Comparison of ENCODE assay signal across 9 mouse cellular contexts in the genomic region with DNA sequence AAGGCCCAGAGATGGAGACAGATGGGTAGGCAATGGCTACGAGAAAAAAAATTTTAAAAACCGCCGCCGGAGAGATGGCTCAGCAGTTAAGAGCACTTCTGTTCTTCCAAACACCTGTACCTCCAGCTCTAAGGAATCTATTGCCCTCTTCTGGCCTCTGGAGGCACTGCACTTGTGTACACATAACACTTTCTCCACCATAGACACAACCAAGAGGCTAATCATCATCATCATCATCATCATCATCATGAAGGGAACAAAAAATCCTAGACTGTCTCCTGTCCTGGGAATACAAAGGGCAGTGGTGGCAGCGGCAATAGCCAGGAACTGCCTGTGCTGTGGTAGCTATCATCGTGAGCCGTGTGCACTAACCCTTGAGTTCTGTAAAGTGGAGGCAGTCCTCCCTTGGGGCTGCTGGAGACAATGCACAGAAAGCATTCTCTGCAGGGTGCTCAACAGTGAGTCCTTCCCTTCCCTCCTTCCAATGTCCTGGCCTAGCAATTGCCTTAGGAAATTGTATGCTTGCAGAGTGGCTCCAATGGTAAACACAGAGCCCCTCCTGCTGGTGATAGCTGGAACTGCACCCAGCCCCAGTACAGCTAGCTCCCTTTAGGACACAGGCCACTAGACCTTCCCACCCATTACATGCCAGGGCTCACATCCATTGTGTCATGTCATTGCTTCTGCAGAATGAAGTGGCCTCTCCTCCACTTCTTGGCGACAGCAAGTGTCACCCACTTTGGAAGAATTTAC. TPM values are rescaled to one million over a fixed set of nuclear protein-coding genes. Genes with fewer than 3 reads are reported as not detected.
A peak's percentile ranks its signal among the peaks of the same experiment; 100 is the strongest.
DNase-seq lines count a peak whose midpoint lies in the region; TF ChIP-seq lines count a peak whose summit lies in the region.
"Had no signal": no experiment of that assay in that cellular context is flagged by ENCODE, and none has a peak within 500 bp of the region (broad histone marks: within the 10 kb centered on the region; RNA-seq: fewer than 3 reads in every experiment).

No protein-coding gene starts in this region.

- no peak for TF ChIP-seq POLR2A in heart, adult 2 months (IDR thresholded peaks at IDR 0.05; ENCODE audit: insufficient read depth, low read depth, low read length)

- peak; percentile 59; the same call in 1 of the 2 replicates for TF ChIP-seq EP300 in heart, adult 2 months (IDR thresholded peaks at IDR 0.05; ENCODE audit: insufficient read depth, low read depth, low read length)

- no peaks in the 10 kb centered on the region for H3K27me3 ChIP-seq in E14TG2a.4 (ENCODE audit: insufficient read depth, low read length)
- no peaks in the 10 kb centered on the region for H3K27me3 ChIP-seq in heart, adult 2 months (ENCODE audit: control insufficient read depth, insufficient read depth, low read length)
- H3K27me3 ChIP-seq: limb, embryonic 15.5 days had no signal

- intact Hi-C loops in heart, adult 2 months (cut with DNase I): loop anchor here (1.0 to 5.0 kb wide), 2 partner anchors 47 to 66 kb away; partner anchors contain the start of gene Smpdl3b

- H3K27ac ChIP-seq in heart, adult 2 months: no peak overlapping the region
- H3K27ac ChIP-seq: limb, embryonic 15.5 days had no signal

- H3K4me3 ChIP-seq in E14TG2a.4 (replicated peaks; ENCODE audit: low read length): no peak overlapping the region
- no peak overlapping the region for H3K4me3 ChIP-seq in heart, adult 2 months
- H3K4me3 ChIP-seq: limb, embryonic 15.5 days had no signal

- TF ChIP-seq CTCF in E14TG2a.4 (conservative IDR thresholded peaks at IDR 0.05; ENCODE audit: low read length): peak; percentile 100
- peak; percentile 68 for TF ChIP-seq CTCF in heart, adult 2 months (IDR thresholded peaks at IDR 0.05)

- no peaks in the 10 kb centered on the region for H3K79me2 ChIP-seq in heart, adult 2 months (replicated peaks; ENCODE audit: control insufficient read depth, insufficient read depth, low read length)

- H3K9me3 ChIP-seq in E14TG2a.4 (ENCODE audit: low read length): no peaks in the 10 kb centered on the region
- H3K9me3 ChIP-seq: limb, embryonic 15.5 days had no signal

- DNase-seq in 416B (ENCODE audit: low read depth): peak; percentile 87
- DNase-seq in cerebellum, postnatal 36 days: peak; percentile 22 to 25
- peak; percentile 73 to 84 for DNase-seq in heart, adult 2 months
- peak; percentile 50 to 88 for DNase-seq in kidney, postnatal 36 days
- peak; percentile 53 to 63 for DNase-seq in lung, adult 18-20 months
- DNase-seq in right cerebral cortex, postnatal 10 days (ENCODE audit: low spot score in 2 of 2): peak; percentile 59 to 74
- peak; percentile 37 to 65 for DNase-seq in urinary bladder, postnatal 36 days (ENCODE audit: low spot score in 2 of 2)

- WGBS in heart, adult 2 months: 62% methylated on average over 8 of the region's 8 CpGs

- no peak overlapping the region for H3K9ac ChIP-seq in heart, adult 2 months (ENCODE audit: low read depth, low read length)
- H3K9ac ChIP-seq: limb, embryonic 15.5 days had no signal

- H3K36me3 ChIP-seq in E14TG2a.4 (ENCODE audit: insufficient read depth, low read length): peaks cover 45% of the 10 kb centered on the region
- H3K36me3 ChIP-seq in heart, adult 2 months (ENCODE audit: control insufficient read depth, insufficient read depth, low read length): no peaks in the 10 kb centered on the region

- peaks cover 20% of the 10 kb centered on the region for H3K4me1 ChIP-seq in E14TG2a.4 (replicated peaks; ENCODE audit: low read depth, low read length)
- no peaks in the 10 kb centered on the region for H3K4me1 ChIP-seq in heart, adult 2 months (ENCODE audit: control insufficient read depth, insufficient read depth, low read length)
- H3K4me1 ChIP-seq: limb, embryonic 15.5 days had no signal

RNA-seq across cellular contexts. Expression of gene Ppp1r8, which starts 19.2 kb away (rescaled TPM):
- total RNA-seq in heart, adult 2 months (2021): 10 to 100 TPM; 18.2 to 19.3 TPM
- 18.2 and 33.1 TPM in 2 replicates for polyA plus RNA-seq in heart, adult 2 months (2012; rRNA removed)

RNA-seq across cellular contexts. Expression of gene Themis2, which starts 27.6 kb away (rescaled TPM):
- 1 to 10 TPM; 1.7 to 2.1 TPM for total RNA-seq in heart, adult 2 months (2021)
- 2.4 and 4.5 TPM in 2 replicates for polyA plus RNA-seq in heart, adult 2 months (2012; rRNA removed)

RNA-seq across cellular contexts. Expression of gene Rpa2, which starts 55.7 kb away (rescaled TPM):
- 10 to 100 TPM; 10.5 to 12.4 TPM for total RNA-seq in heart, adult 2 months (2021)
- 9.9 and 14.9 TPM in 2 replicates for polyA plus RNA-seq in heart, adult 2 months (2012; rRNA removed)

Comparison
In these comparisons a context has a peak if more than half of its experiments do, and no peak if none do; other contexts are left out.
1. DNase-seq: peak in every context shown above with its lines; median percentile 87 in 416B; 78 in heart, adult 2 months; 69 in kidney, postnatal 36 days; 66 in right cerebral cortex, postnatal 10 days; 58 in lung, adult 18-20 months; 51 in urinary bladder, postnatal 36 days; 24 in cerebellum, postnatal 36 days.